Mouse (Mus musculus) cerebellum, adult 2 months (tissue): Measurements from ENCODE around the gene Upp2. TPM values are rescaled to one million over a fixed set of nuclear protein-coding genes. Genes with fewer than 3 reads are reported as not detected.

ENCODE experiments used
- DNase-seq, 2 experiments: peaks; one replicate each; pipeline ENCODE4 v3.0.0; 2021
- H3K27ac ChIP-seq: fragments of 200-500 bp; 2 replicates; pipeline ENCODE4 v1.5.1; 2012; ENCODE audit warnings: low read length, control low read depth, inconsistent platforms; ENCODE audit not compliant: insufficient read depth
- H3K27me3 ChIP-seq: fragments of 200-500 bp; 2 replicates; pipeline ENCODE4 v1.6.1; 2012; ENCODE audit warnings: inconsistent platforms, mild to moderate bottlenecking, low read length, moderate library complexity; ENCODE audit not compliant: control insufficient read depth, insufficient read depth
- H3K4me1 ChIP-seq: fragments of 200-500 bp; 2 replicates; pipeline ENCODE4 v1.6.1; 2011; ENCODE audit warnings: low read length; ENCODE audit not compliant: control insufficient read depth, insufficient read depth
- H3K4me3 ChIP-seq: fragments of 200-500 bp; replicated peaks from 2 replicates; pipeline ENCODE3; 2011; ENCODE audit warnings: mild to moderate bottlenecking, low read depth, low read length, control low read depth; ENCODE audit not compliant: insufficient read depth
- CTCF ChIP-seq: fragments of 200-500 bp; IDR thresholded peaks from 2 replicates; pipeline ENCODE4 v1.5.1; 2011; ENCODE audit warnings: low read depth, mild to moderate bottlenecking, control low read depth, low read length, moderate library complexity, borderline replicate concordance; ENCODE audit not compliant: insufficient read depth
- POLR2A ChIP-seq: fragments of 200-500 bp; IDR thresholded peaks from 2 replicates; pipeline ENCODE4 v1.6.1; 2011; ENCODE audit warnings: low read length, control low read depth, borderline replicate concordance; ENCODE audit not compliant: insufficient read depth
- WGBS: fragments of 180-500 bp; shearing (Covaris S2); methylation state at CpG from one replicate; pipeline ENCODE4 v1.1.7; 2018; 5-methylcytosine and 5-hydroxymethylcytosine counted together
- polyA plus RNA-seq: library from polyadenylated mRNA; depleted of rRNA; stranded (reverse); fragments of >200 nt; gene quantifications from 2 replicates; pipeline ENCODE4 v1.2.3, GENCODE M21; 2012; rRNA removed

Gene Upp2
- polyA plus RNA-seq = 27.2 and 38.2 TPM in 2 replicates

DNA sequence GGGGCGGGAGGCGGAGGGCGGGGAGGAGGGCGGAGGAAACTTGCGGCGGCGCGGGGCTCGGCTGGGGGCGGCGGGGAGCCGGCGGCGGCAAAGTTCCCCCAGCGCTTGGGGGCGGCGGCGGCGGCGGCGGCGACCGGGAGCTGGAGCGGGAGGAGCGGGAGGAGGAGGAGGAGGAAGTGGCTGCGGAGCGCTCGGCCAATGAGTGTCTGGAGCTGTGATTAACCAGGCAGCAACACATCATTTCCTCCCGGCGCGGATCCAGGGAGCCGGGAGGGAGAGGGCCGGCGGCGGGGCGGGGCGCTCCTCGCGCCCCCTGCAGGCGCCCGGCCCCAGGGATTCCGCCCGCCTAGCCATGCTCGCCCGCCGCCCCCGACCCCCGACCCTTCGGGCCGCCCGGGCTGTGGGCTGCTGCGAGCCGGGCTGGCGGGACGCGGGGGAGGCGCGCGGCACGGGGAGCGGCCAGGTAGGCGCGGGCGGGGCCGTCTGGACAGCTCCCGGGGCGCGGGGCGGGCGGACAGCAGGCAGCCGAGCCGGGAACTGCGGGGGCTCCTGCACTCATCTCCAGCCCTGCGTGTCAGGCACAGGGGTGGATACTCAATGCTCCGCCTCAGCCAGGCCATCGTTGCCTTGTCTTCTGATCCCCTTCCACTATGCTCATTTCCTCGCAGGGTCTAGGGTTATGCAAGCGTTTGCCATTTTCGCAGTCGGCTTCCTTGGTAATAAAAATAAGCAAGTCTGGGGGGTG lies at the start of gene Upp2, which contains the start of gene Acvr1:
Upp2 (plus strand) TSS at position 233 of the 745 bp plus-strand sequence.
Acvr1 (minus strand) TSS at position 92 of the 745 bp plus-strand sequence.
- Histone ChIP-seq H3K27me3 (no peaks in the 10 kb centered on the region), H3K27ac (peak within 1 kb of the TSS; percentile 80), H3K4me3 (peak within 1 kb of the TSS; percentile 91), H3K4me1 (peaks cover 15% of the 10 kb centered on the region)
- under 1% methylated on average over 50 of the region's 80 CpGs for WGBS
- peak; percentile 93 to 94 for DNase-seq
- TF ChIP-seq POLR2A (peak; percentile 51; the same call in 1 of the 2 replicates), CTCF (no peak)

DNA sequence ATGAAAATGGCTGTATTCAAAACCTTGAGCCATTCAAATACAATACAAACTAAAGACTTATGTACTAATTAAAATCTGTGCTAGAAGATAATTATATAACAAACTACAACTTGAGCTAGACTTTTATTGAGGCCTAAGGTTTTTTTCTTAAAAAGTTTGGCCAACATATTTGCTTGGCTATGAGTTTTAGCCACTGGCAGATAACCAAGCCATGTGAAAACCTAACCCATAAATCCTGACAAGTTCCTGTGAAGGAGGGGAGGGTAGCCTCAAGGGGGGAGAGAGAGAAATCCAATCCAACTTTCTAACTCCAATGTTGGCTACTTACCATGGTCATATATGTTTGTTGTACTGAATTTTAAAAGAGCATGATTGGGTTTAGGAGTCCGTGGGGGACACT lies 48.6 kb upstream of the Upp2 start:
- Histone ChIP-seq H3K4me3 (no peak overlapping the region), H3K4me1 (peaks cover 6% of the 10 kb centered on the region), H3K27ac (no peak overlapping the region), H3K27me3 (no peaks in the 10 kb centered on the region)
- DNase-seq = no peak
- WGBS = 79% methylated on average over 1 of the region's 1 CpGs
- no peak for TF ChIP-seq POLR2A
- no peak for TF ChIP-seq CTCF

DNA sequence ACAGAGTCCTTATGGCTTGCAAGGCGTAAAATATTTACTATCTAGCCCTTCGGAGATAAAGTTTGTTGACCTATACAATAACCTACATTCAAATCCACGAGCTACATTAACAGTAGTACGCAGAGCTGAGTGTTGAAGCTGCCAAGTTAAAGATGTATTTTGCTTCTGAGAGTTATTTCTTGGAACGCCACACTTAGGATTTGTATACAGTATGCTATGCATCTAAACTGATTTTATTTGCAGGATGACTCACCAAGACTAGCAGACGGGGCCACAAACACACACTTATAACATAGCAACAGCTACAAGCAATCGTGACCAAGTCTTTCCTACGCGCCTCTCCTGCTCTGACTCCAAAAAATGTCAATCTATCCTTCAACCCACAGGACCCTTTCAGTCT lies 46.4 kb upstream of the Upp2 start:
- no peak for DNase-seq
- no peak for TF ChIP-seq POLR2A
- TF ChIP-seq CTCF = no peak
- Histone ChIP-seq H3K27me3 (no peaks in the 10 kb centered on the region), H3K4me3 (no peak overlapping the region), H3K4me1 (peaks cover 8% of the 10 kb centered on the region), H3K27ac (no peak overlapping the region)
- 92% methylated on average over 9 of the region's 9 CpGs for WGBS

DNA sequence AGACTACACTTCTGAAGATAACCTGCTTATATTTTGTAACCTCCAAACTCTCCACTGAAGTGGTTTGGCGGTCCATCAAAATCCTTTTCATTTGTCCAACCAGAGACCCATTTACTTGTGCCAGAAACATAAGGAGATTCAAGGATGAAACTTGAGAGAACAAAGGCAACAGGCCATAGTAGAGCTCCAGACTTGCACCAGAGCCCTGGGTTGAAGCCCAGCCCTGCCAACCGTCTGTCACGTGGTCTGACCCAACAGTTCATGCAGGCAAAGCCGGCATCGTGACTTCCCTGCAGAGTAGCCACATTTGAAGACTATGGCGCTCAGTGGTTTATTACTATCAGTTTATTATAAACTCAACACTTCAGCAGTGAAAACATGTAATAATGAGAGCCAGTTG lies 45.5 kb upstream of the Upp2 start:
- H3K27ac ChIP-seq = no peak overlapping the region
- peaks cover 2% of the 10 kb centered on the region for H3K4me1 ChIP-seq
- peak in 1 of 2 experiments; percentile 57 for DNase-seq
- TF ChIP-seq CTCF = no peak
- no peak for TF ChIP-seq POLR2A
- no peak overlapping the region for H3K4me3 ChIP-seq
- no peaks in the 10 kb centered on the region for H3K27me3 ChIP-seq
- 34% methylated on average over 6 of the region's 6 CpGs for WGBS

DNA sequence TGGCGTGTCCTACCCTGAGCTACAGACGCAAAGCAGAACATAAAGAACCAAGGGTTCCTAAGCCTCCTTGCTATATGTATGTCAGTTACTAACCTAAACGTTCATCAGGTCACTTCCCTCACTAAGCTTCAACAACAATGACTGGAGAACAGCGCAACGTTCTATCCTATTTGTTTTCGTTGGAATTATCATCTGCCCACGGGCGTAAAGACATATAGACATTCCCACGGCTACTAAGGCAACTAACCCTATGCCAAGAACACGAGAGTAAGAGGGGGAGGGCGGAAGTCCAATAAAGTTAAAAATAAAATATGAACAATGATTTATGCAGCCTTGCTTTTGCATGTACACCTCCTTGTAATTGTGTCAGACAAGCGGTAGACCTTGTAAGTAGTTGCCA lies 44.0 kb upstream of the Upp2 start:
- Histone ChIP-seq H3K27ac (no peak overlapping the region), H3K27me3 (no peaks in the 10 kb centered on the region), H3K4me1 (peaks cover 6% of the 10 kb centered on the region), H3K4me3 (no peak overlapping the region)
- 86% methylated on average over 12 of the region's 12 CpGs for WGBS
- DNase-seq = no peak
- TF ChIP-seq POLR2A (no peak), CTCF (no peak)

DNA sequence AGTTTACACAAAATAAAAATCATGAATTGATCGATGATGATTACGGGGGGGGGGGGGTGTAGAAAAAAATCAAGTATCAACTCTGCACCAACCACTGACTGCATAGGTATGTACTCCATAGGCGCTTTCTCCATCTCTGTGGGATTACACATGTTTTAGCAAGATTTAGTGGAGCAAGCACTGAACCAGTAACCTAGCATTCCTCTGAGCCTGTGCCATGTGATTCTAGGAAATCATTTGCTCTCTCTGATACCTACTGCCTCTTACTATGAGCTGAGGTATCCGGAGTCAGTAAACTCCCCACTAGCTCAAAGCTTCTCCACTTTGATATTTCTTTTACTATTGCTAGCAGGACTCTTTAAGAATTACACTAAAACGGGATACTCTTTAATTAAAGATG lies 43.2 kb upstream of the Upp2 start:
- no peak for TF ChIP-seq CTCF
- TF ChIP-seq POLR2A = no peak
- Histone ChIP-seq H3K4me3 (no peak overlapping the region), H3K27me3 (no peaks in the 10 kb centered on the region), H3K27ac (no peak overlapping the region), H3K4me1 (peaks cover 6% of the 10 kb centered on the region)
- WGBS = 87% methylated on average over 5 of the region's 5 CpGs
- DNase-seq = no peak

DNA sequence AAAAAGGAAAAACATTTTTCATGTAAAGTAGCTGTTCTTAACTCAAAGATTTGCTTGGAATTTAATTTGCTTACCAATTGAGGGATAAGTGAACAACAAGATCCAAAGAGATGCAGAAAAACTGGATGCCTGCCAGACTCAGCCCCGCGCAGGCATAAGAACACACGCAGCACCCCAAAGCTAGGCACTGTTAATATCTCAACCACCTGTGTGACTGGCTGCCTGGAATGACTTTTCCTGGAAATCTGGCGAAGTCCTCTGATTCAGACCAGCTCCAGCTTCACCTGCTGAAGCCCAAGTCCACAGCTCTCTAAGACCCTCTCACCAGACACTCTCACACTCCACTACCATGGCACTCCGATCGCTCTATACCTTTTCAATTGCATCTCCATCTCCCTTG lies 42.7 kb upstream of the Upp2 start:
- Histone ChIP-seq H3K4me1 (peaks cover 8% of the 10 kb centered on the region), H3K27ac (no peak overlapping the region), H3K27me3 (no peaks in the 10 kb centered on the region), H3K4me3 (no peak overlapping the region)
- WGBS = 65% methylated on average over 6 of the region's 6 CpGs
- no peak for DNase-seq
- TF ChIP-seq POLR2A (no peak), CTCF (no peak)

DNA sequence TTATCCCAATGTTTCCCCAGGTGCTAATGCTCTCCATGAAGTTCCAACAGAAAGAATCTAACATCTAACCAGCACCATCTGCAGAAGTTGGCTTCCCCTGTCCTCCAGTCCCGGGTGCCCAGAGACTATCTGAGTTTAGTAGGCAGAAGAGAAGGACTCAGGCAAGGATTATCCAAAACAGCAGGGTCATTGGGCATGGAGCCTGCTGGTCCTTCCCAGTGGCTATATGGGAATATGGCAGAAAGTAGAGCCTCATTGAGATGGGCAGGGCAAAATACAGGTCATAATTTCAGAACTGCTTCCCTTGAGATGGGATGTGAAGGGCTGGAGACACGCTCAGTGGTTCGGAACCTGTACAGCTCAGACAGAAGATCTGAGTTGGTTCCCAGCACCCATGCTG lies 39.3 kb upstream of the Upp2 start:
- 32% methylated on average over 3 of the region's 3 CpGs for WGBS
- DNase-seq = peak in 1 of 2 experiments; percentile 26
- Histone ChIP-seq H3K27ac (no peak overlapping the region), H3K27me3 (no peaks in the 10 kb centered on the region), H3K4me3 (no peak overlapping the region), H3K4me1 (peaks cover 24% of the 10 kb centered on the region)
- TF ChIP-seq CTCF (no peak), POLR2A (no peak)
